Mouse (Mus musculus) cerebellum, postnatal 10 days (tissue): ENCODE data around the gene 4930432M17Rik.

ENCODE experiments used
- DNase-seq, 2 experiments: peaks; one replicate each; pipeline ENCODE4 v3.0.0; 2021; ENCODE audit warnings: mixed read lengths in 2 of 2

4930432M17Rik gene

GRCm38 (mm10) chr3:121678935-121679334, 8.4 kb downstream of the 4930432M17Rik start:
- DNase-seq, result no peak

DNA sequence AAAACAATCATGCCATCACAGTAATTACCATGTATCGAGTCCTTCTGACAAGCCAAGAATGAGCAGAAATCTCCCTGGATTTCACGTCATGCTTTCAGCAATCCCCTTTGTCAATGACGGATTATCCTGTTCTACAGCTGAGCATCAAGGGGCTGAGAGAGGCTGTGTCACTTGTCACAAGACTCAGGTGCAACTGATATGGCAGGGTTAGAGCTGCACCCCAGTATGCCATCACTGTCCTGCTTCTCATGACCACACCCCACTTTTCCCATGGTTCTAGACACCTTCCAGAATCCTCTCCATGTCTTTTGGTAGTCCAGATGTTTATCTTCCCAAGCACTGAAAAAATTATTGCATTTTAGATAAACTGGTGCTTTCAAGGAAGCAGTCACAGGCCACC, 8.9 kb downstream of the 4930432M17Rik start:
- DNase-seq, result no peak

DNA sequence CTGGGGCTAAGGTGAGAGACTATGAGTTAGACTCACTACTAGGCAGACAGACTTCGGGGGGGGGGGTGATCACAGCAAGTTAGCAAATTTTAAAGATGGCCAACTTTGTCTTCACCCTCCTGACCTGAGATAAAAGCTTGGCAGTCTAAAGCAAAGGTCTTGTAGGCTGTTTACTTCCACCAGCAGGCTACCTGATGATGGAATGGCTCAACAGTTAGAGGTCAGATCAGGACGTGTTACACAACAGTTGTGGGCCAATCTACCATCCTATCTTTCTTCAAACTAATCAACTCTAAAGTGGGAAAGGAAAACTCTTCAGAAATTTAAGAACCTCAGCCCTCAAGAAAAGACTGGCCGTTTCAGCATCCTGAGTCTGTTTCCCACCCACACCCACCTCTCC, 9.6 kb downstream of the 4930432M17Rik start:
- DNase-seq, result no peak

GRCm38 (mm10) chr3:121682439-121683411, 12.2 kb downstream of the 4930432M17Rik start:
- no peak for DNase-seq

- no peak for DNase-seq
Measured at GRCm38 (mm10) chr3:121684552-121684951, 14.0 kb downstream of the 4930432M17Rik start.

- no peak for DNase-seq
Measured at GRCm38 (mm10) chr3:121684963-121685362, 14.4 kb downstream of the 4930432M17Rik start.

DNA sequence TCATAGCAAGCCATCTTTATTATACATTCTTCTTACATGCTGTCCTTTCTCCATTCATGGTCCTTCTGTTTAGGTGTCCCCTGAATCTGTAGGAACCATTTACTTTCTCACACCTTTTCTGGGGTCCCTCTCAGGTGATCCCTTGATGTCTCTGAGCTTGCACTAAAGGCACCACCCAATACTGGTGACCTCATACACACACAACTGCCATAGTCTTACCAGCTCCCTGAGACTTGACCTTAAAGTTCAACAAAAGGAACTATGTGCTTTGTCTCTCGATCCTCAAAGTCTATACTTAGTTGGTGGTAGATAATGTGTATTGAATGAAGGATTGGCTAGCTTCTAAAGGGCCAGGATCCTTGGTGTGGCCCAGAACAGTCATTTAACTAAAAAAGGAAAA, 15.4 kb downstream of the 4930432M17Rik start:
- no peak for DNase-seq

DNA sequence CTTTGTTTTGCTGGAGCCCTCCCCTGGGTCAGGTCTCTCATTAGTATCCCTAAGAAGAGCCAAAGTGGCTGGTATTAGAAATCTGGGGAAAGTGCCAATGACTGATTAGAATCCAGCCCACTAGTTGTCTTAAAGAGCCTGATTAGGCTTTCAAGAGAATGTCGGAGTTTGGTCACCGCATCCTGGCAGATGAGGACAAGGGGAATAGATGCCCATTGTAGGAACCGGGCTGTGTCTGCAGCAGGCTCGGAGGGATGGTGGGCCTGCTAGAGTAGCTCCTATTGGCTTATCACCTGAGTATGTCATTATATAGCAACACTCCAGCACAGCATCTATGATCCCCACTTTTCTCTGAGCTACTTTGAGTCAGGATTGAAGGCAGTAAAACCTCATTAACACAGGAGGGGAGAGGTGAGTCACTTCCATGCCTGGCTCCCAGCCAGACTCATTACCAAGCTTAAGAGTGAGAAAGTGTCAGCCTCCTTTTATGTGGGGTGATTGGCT, 15.9 kb downstream of the 4930432M17Rik start:
- peak in 1 of 2 experiments; percentile 16 for DNase-seq

DNA sequence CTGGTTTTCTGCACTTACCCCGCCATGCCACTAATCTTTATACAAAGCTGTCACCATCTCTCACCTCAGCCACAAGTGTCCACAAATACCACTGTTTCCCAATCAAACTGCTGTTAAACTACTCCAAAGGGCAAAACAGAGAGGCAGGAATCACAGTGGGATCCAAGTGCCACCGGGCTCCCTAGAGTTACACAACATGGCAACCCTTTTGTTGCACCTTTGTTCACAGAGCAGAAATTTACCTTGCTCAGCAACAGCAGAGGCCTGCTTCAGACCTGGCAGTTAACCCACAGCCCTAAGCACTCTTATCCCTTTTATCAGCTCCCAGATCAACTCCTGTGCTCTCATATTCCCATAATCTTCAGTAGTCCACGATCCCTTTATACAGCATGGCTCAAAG, 17.2 kb downstream of the 4930432M17Rik start:
- no peak for DNase-seq

GRCm38 (mm10) chr3:121689029-121689428, 18.5 kb downstream of the 4930432M17Rik start:
- DNase-seq, result no peak

GRCm38 (mm10) chr3:121689697-121690096, 19.1 kb downstream of the 4930432M17Rik start:
- no peak for DNase-seq

GRCm38 (mm10) chr3:121693001-121693730, 22.6 kb downstream of the 4930432M17Rik start:
- DNase-seq, result no peak

DNA sequence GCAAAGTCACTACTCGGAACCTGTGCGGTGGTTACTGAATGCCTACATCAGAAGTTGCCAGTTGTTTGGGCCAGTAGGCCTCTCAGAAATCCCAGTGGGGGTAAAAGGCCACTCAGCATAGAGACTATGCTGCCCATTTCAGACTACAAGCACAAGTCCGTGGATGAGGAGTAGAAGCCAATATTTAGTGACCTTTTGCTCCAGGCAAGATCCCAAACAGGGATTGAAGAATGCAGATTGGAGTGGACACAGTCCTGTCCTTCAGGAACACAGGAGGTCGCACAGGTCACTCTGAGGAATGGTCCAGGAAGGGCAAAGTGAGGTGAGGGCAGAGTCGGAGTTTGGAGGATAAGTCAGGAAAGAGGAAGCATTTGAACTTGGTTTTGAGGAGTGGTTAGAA, 23.2 kb downstream of the 4930432M17Rik start:
- DNase-seq, result no peak

DNA sequence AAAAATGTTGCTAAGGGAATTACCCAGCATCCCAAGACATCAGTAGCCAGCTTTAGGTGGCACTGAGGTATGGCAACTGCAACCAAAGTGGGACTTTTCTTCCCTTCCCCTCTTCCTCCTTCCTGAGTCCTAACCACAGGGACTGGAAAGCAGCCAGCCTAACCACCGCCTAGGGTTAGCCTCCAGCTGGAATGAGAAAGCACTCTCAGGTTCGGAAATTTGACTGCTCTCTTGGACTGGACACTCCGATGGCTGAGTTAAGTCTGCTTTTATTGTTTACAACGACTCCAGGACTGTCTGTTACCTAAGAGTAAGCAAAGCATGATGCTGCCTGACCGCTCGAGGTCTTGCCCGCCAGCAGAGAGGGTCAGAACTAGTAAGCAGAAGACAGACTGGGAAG, 26.6 kb downstream of the 4930432M17Rik start:
- DNase-seq, result peak; percentile 48 to 63

DNA sequence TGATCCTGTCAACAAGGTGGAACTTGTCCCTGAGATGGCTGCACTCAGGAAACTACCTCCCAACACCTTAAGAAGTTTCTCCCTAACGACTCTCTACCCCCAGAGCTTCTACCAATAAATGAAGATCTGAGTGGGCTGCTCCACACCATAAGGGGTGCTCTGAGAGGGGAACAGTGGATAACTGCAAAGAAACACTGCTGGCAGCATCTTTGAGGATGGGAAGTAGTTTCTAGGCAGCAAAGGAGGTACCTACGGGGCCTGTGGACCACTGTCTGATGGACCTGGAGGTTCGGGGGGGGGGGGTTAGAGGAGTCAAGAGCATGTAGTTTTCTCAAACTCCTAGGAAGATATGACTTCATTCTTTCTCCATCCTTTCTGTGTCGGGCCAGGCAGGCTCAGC, 28.8 kb downstream of the 4930432M17Rik start:
- no peak for DNase-seq

DNA sequence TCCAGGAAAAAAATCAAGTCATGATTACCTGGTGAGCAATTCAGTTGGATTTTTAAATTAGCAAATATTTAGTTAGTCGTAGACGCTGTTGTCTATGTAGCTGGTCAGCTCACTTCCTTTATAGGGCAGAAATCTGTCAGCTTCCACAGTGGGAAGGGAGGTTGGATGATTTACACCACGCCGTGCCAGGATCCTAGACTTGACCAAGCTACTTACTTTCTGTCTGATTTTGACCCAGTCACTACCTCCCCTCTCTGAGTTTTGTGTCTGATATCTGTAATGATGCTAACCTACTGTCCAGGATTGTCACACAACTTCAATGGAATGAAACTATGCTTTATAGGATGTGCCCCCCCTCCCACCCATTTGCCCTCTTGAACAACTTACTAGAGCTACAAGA, 29.3 kb downstream of the 4930432M17Rik start:
- no peak for DNase-seq

GRCm38 (mm10) chr3:121700364-121700952, 29.9 kb downstream of the 4930432M17Rik start:
- peak; percentile 59 to 66 for DNase-seq

DNA sequence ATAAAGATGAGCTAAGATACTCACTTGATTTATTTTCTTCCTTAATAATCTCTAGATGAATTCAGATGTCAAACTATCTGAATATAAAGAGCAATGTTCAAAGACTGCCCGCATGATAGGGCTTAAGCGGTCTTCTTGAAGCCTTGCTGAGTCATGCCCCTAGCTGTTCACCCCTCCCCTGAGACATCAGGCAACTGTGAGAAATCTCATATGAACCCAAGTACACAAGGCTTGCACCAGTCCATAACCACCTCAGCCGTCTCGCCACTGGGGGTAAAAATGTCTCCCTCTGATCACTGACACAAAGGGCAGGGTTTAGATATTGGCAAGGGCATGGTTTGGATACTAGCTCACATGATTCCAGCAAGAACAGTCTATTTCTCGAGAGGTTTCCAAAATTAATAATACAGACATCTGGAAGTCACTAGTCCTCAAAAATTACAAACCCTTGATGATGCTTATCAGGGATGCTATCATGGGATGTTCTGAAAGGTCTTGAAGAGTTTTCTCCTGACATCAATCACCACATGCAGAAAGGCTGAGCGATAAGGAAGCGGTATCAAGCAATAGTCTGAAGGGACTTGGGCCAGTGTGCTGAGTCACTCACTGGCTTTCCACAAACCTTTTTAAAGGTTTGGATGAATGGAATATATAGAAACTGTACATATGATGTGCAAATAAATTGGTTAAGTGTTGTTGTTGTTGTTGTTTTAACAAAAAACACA, 32.8 kb downstream of the 4930432M17Rik start:
- no peak for DNase-seq

DNA sequence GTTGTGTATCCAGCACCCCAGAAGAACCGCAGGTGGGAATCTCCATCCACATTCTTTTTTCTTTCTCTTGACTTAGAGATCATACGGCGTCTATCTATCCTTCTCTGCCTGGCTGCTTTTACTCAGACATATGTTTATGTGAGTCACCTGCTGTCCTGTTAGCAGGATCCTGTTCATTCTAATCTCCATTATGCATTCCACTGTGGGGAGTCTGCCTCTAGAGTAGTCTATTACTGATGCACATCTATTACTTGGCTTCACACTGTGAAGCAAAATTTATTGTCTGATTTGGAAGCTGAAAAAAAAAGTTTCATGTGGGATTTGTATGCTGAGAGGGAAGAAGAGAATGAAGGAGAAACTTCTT, 33.3 kb downstream of the 4930432M17Rik start:
- DNase-seq, result no peak

- DNase-seq, result peak; percentile 46 to 57
Measured at GRCm38 (mm10) chr3:121706087-121706486, 35.5 kb downstream of the 4930432M17Rik start.

- no peak for DNase-seq
Measured at GRCm38 (mm10) chr3:121707106-121707505, 36.5 kb downstream of the 4930432M17Rik start.

GRCm38 (mm10) chr3:121710894-121711531, 40.5 kb downstream of the 4930432M17Rik start:
- no peak for DNase-seq
